Mouse (Mus musculus): ENCODE data around the gene Cdk8. TPM values are rescaled to one million over a fixed set of nuclear protein-coding genes. Genes with fewer than 3 reads are reported as not detected.

Gene Cdk8
- polyA plus RNA-seq, 1 experiment from 2014 or later, result 19.2 TPM

GRCm38 (mm10) chr5:146289921-146290320, 58.9 kb downstream of the Cdk8 start:
- H3K27me3 ChIP-seq, result no peaks in the 10 kb centered on the region
- no peaks in the 10 kb centered on the region for H3K4me1 ChIP-seq (replicated peaks)
- no peaks in the 10 kb centered on the region for H3K9me3 ChIP-seq
- H3K4me2 ChIP-seq, result no peak overlapping the region
- H3K27ac ChIP-seq (replicated peaks), result no peak overlapping the region
- H3K9ac ChIP-seq, result no peak overlapping the region
- H3K4me3 ChIP-seq, result no peak overlapping the region
- ATAC-seq (ENCODE audit: low FRiP score, low read depth), result no peak
- peaks cover 41% of the 10 kb centered on the region for H3K36me3 ChIP-seq
- WGBS, result 85% methylated on average over 7 of the region's 7 CpGs

GRCm38 (mm10) chr5:146290446-146290845, 59.4 kb downstream of the Cdk8 start:
- 84% methylated on average over 5 of the region's 5 CpGs for WGBS
- Histone ChIP-seq H3K9me3 (no peaks in the 10 kb centered on the region), H3K9ac (no peak overlapping the region), H3K27ac (replicated peaks) (no peak overlapping the region), H3K27me3 (no peaks in the 10 kb centered on the region), H3K4me3 (no peak overlapping the region), H3K4me1 (replicated peaks) (no peaks in the 10 kb centered on the region), H3K4me2 (no peak overlapping the region), H3K36me3 (peaks cover 39% of the 10 kb centered on the region)
- ATAC-seq (ENCODE audit: low FRiP score, low read depth), result no peak

- H3K27ac ChIP-seq (replicated peaks), result no peak overlapping the region
- WGBS, result 76% methylated on average over 5 of the region's 5 CpGs
- no peaks in the 10 kb centered on the region for H3K27me3 ChIP-seq
- no peaks in the 10 kb centered on the region for H3K9me3 ChIP-seq
- no peak overlapping the region for H3K4me2 ChIP-seq
- ATAC-seq (ENCODE audit: low FRiP score, low read depth), result no peak
- no peak overlapping the region for H3K9ac ChIP-seq
- H3K36me3 ChIP-seq, result peaks cover 31% of the 10 kb centered on the region
- no peaks in the 10 kb centered on the region for H3K4me1 ChIP-seq (replicated peaks)
- no peak overlapping the region for H3K4me3 ChIP-seq
Measured at GRCm38 (mm10) chr5:146291560-146291959, 60.5 kb downstream of the Cdk8 start.

- no peak for ATAC-seq (ENCODE audit: low FRiP score, low read depth)
- H3K27me3 ChIP-seq, result no peaks in the 10 kb centered on the region
- H3K36me3 ChIP-seq, result peaks cover 25% of the 10 kb centered on the region
Measured at GRCm38 (mm10) chr5:146292896-146293680, 62.1 kb downstream of the Cdk8 start.

GRCm38 (mm10) chr5:146293919-146294700, 63.1 kb downstream of the Cdk8 start:
- peaks cover 29% of the 10 kb centered on the region for H3K36me3 ChIP-seq
- no peak overlapping the region for H3K4me3 ChIP-seq
- 96% methylated on average over 11 of the region's 11 CpGs for WGBS

More at GRCm38 (mm10) chr5:146292896-146293680, 62.1 kb downstream of the Cdk8 start:
- H3K9me3 ChIP-seq, result no peaks in the 10 kb centered on the region
- no peak overlapping the region for H3K9ac ChIP-seq
- H3K4me1 ChIP-seq (replicated peaks), result no peaks in the 10 kb centered on the region
- H3K4me3 ChIP-seq, result no peak overlapping the region
- 87% methylated on average over 5 of the region's 5 CpGs for WGBS
- H3K4me2 ChIP-seq, result no peak overlapping the region
- H3K27ac ChIP-seq (replicated peaks), result no peak overlapping the region

GRCm38 (mm10) chr5:146294834-146295233, 63.8 kb downstream of the Cdk8 start:
- 95% methylated on average over 5 of the region's 5 CpGs for WGBS
- no peak for ATAC-seq (ENCODE audit: low FRiP score, low read depth)

More at GRCm38 (mm10) chr5:146293919-146294700, 63.1 kb downstream of the Cdk8 start:
- Histone ChIP-seq H3K9me3 (no peaks in the 10 kb centered on the region), H3K27me3 (no peaks in the 10 kb centered on the region), H3K4me2 (no peak overlapping the region), H3K4me1 (replicated peaks) (0 out of 2 replicates have a peak, but pooled peaks cover 3% of the 10 kb centered on the region), H3K9ac (no peak overlapping the region), H3K27ac (replicated peaks) (no peak overlapping the region)
- ATAC-seq (ENCODE audit: low FRiP score, low read depth), result no peak

GRCm38 (mm10) chr5:146298807-146299519, 67.9 kb downstream of the Cdk8 start:
- Histone ChIP-seq H3K27me3 (no peaks in the 10 kb centered on the region), H3K27ac (replicated peaks) (peak overlapping the region; percentile 14; the same call in 1 of the 2 replicates), H3K9me3 (no peaks in the 10 kb centered on the region), H3K36me3 (peaks cover 25% of the 10 kb centered on the region), H3K9ac (no peak overlapping the region), H3K4me1 (replicated peaks) (0 out of 2 replicates have a peak, but pooled peaks cover 3% of the 10 kb centered on the region), H3K4me2 (no peak overlapping the region), H3K4me3 (no peak overlapping the region)
- ATAC-seq (ENCODE audit: low FRiP score, low read depth), result no peak
- 78% methylated on average over 13 of the region's 13 CpGs for WGBS

More at GRCm38 (mm10) chr5:146294834-146295233, 63.8 kb downstream of the Cdk8 start:
- H3K27ac ChIP-seq (replicated peaks), result no peak overlapping the region
- H3K4me3 ChIP-seq, result no peak overlapping the region
- H3K4me1 ChIP-seq (replicated peaks), result 0 out of 2 replicates have a peak, but pooled peaks cover 3% of the 10 kb centered on the region
- no peaks in the 10 kb centered on the region for H3K9me3 ChIP-seq
- no peaks in the 10 kb centered on the region for H3K27me3 ChIP-seq
- H3K9ac ChIP-seq, result no peak overlapping the region
- peaks cover 23% of the 10 kb centered on the region for H3K36me3 ChIP-seq
- H3K4me2 ChIP-seq, result no peak overlapping the region

- peaks cover 25% of the 10 kb centered on the region for H3K36me3 ChIP-seq
- WGBS, result 79% methylated on average over 8 of the region's 8 CpGs
- H3K4me3 ChIP-seq, result no peak overlapping the region
- H3K27me3 ChIP-seq, result no peaks in the 10 kb centered on the region
- no peak overlapping the region for H3K27ac ChIP-seq (replicated peaks)
- H3K4me1 ChIP-seq (replicated peaks), result 0 out of 2 replicates have a peak, but pooled peaks cover 3% of the 10 kb centered on the region
- no peak overlapping the region for H3K9ac ChIP-seq
- H3K9me3 ChIP-seq, result no peaks in the 10 kb centered on the region
- ATAC-seq (ENCODE audit: low FRiP score, low read depth), result no peak
- no peak overlapping the region for H3K4me2 ChIP-seq
Measured at GRCm38 (mm10) chr5:146299520-146299870, 68.5 kb downstream of the Cdk8 start.

- no peaks in the 10 kb centered on the region for H3K9me3 ChIP-seq
- WGBS, result 89% methylated on average over 5 of the region's 5 CpGs
- no peak overlapping the region for H3K27ac ChIP-seq (replicated peaks)
- no peaks in the 10 kb centered on the region for H3K27me3 ChIP-seq
- no peak overlapping the region for H3K4me2 ChIP-seq
- no peak overlapping the region for H3K4me3 ChIP-seq
- ATAC-seq (ENCODE audit: low FRiP score, low read depth), result no peak
- H3K9ac ChIP-seq, result no peak overlapping the region
- peaks cover 18% of the 10 kb centered on the region for H3K36me3 ChIP-seq
- H3K4me1 ChIP-seq (replicated peaks), result 0 out of 2 replicates have a peak, but pooled peaks cover 3% of the 10 kb centered on the region
Measured at GRCm38 (mm10) chr5:146303470-146303869, 72.4 kb downstream of the Cdk8 start.

- Histone ChIP-seq H3K27ac (replicated peaks) (no peak overlapping the region), H3K4me2 (no peak overlapping the region), H3K4me3 (no peak overlapping the region), H3K9me3 (no peaks in the 10 kb centered on the region), H3K36me3 (0 out of 2 replicates have a peak, but pooled peaks cover 7% of the 10 kb centered on the region), H3K27me3 (no peaks in the 10 kb centered on the region), H3K4me1 (replicated peaks) (no peaks in the 10 kb centered on the region), H3K9ac (no peak overlapping the region)
- peak; percentile 52; the same call in 1 of the 2 replicates for ATAC-seq (ENCODE audit: low FRiP score, low read depth)
- 91% methylated on average over 8 of the region's 8 CpGs for WGBS
Measured at GRCm38 (mm10) chr5:146307046-146307743, 76.2 kb downstream of the Cdk8 start.

GRCm38 (mm10) chr5:146307744-146308096, 76.7 kb downstream of the Cdk8 start:
- no peak overlapping the region for H3K9ac ChIP-seq
- no peak overlapping the region for H3K27ac ChIP-seq (replicated peaks)
- WGBS, result 97% methylated on average over 4 of the region's 4 CpGs
- H3K4me3 ChIP-seq, result no peak overlapping the region
- H3K4me1 ChIP-seq (replicated peaks), result no peaks in the 10 kb centered on the region
- no peaks in the 10 kb centered on the region for H3K27me3 ChIP-seq
- H3K4me2 ChIP-seq, result no peak overlapping the region
- H3K9me3 ChIP-seq, result no peaks in the 10 kb centered on the region
- 0 out of 2 replicates have a peak, but pooled peaks cover 7% of the 10 kb centered on the region for H3K36me3 ChIP-seq
- ATAC-seq (ENCODE audit: low FRiP score, low read depth), result no peak

All from hindbrain, embryonic 15.5 days (tissue).